Mouse (Mus musculus) liver, embryonic 12.5 days (tissue): ENCODE measurements at regions not wholly inside any gene's neighbourhood (a gene's known extent, or its start where the extent isn't known, plus 50 kb on each side); places are given as distances from the start of the nearest gene placed in this dataset.
A peak's percentile ranks its signal among the peaks of the same experiment; 100 is the strongest.

Experiments
- ATAC-seq: fragments of 200-750 bp; cut with Nextera tagmentation; 2 replicates; pipeline ENCODE4 v1.8.0; 2017; ENCODE audit warnings: moderate number of reproducible peaks, mild to moderate bottlenecking, moderate library complexity
- H3K27ac ChIP-seq: fragments of 300-500 bp; sonication (generic); 2 replicates; pipeline ENCODE4 v1.5.1; 2016; ENCODE audit warnings: mild to moderate bottlenecking
- H3K27me3 ChIP-seq: fragments of 300-500 bp; sonication (generic); replicated peaks from 2 replicates; pipeline ENCODE4 v1.6.1; 2016; ENCODE audit warnings: mild to moderate bottlenecking, moderate library complexity
- H3K36me3 ChIP-seq: fragments of 300-500 bp; sonication (generic); 2 replicates; pipeline ENCODE4 v1.6.1; 2016; ENCODE audit warnings: mild to moderate bottlenecking, moderate library complexity
- H3K4me1 ChIP-seq: fragments of 300-500 bp; sonication (generic); 2 replicates; pipeline ENCODE4 v1.6.1; 2016
- H3K4me2 ChIP-seq: fragments of 300-500 bp; sonication (generic); 2 replicates; pipeline ENCODE4 v1.6.1; 2016; ENCODE audit warnings: mild to moderate bottlenecking, moderate library complexity
- H3K4me3 ChIP-seq: fragments of 300-500 bp; sonication (generic); 2 replicates; pipeline ENCODE4 v1.5.1; 2016; ENCODE audit warnings: mild to moderate bottlenecking, moderate library complexity
- H3K9ac ChIP-seq: fragments of 300-500 bp; sonication (generic); 2 replicates; pipeline ENCODE4 v1.6.1; 2016; ENCODE audit warnings: mild to moderate bottlenecking, moderate library complexity
- H3K9me3 ChIP-seq: fragments of 300-500 bp; sonication (generic); replicated peaks from 2 replicates; pipeline ENCODE4 v1.6.1; 2016; ENCODE audit warnings: mild to moderate bottlenecking, moderate library complexity
- WGBS: fragments of 180-500 bp; shearing (Covaris S2); methylation state at CpG from one replicate; pipeline ENCODE4 v1.1.7; 2016; ENCODE audit not compliant: insufficient replicate concordance; 5-methylcytosine and 5-hydroxymethylcytosine counted together

GRCm38 (mm10) chr3:136439907-136440645 is 114.2 kb upstream of the Bank1 start:
- Histone ChIP-seq H3K4me2 (no peak overlapping the region), H3K27me3 (no peaks in the 10 kb centered on the region), H3K36me3 (no peaks in the 10 kb centered on the region), H3K27ac (no peak overlapping the region), H3K4me3 (no peak overlapping the region), H3K9me3 (no peaks in the 10 kb centered on the region), H3K9ac (no peak overlapping the region), H3K4me1 (no peaks in the 10 kb centered on the region)
- ATAC-seq = no peak
- 70% methylated on average over 7 of the region's 7 CpGs for WGBS

- no peak overlapping the region for H3K9ac ChIP-seq
- H3K27ac ChIP-seq = no peak overlapping the region
- no peak overlapping the region for H3K4me2 ChIP-seq
- H3K4me3 ChIP-seq = no peak overlapping the region
- no peaks in the 10 kb centered on the region for H3K27me3 ChIP-seq
- no peaks in the 10 kb centered on the region for H3K36me3 ChIP-seq
- 74% methylated on average over 5 of the region's 5 CpGs for WGBS
- no peak for ATAC-seq
- no peaks in the 10 kb centered on the region for H3K9me3 ChIP-seq
- H3K4me1 ChIP-seq = no peaks in the 10 kb centered on the region
Observed at GRCm38 (mm10) chr3:136439350-136439749, 113.5 kb upstream of the Bank1 start.

GRCm38 (mm10) chr3:136434407-136434806 is 108.5 kb upstream of the Bank1 start:
- no peak for ATAC-seq
- Histone ChIP-seq H3K4me1 (no peaks in the 10 kb centered on the region), H3K9me3 (no peaks in the 10 kb centered on the region), H3K9ac (no peak overlapping the region), H3K4me3 (no peak overlapping the region), H3K27ac (no peak overlapping the region), H3K4me2 (no peak overlapping the region), H3K36me3 (no peaks in the 10 kb centered on the region), H3K27me3 (no peaks in the 10 kb centered on the region)
- WGBS = 45% methylated on average over 5 of the region's 5 CpGs

GRCm38 (mm10) chr3:136432072-136432471 is 106.2 kb upstream of the Bank1 start:
- H3K27me3 ChIP-seq = no peaks in the 10 kb centered on the region
- H3K9me3 ChIP-seq = no peaks in the 10 kb centered on the region
- no peaks in the 10 kb centered on the region for H3K36me3 ChIP-seq
- H3K4me1 ChIP-seq = no peaks in the 10 kb centered on the region
- 66% methylated on average over 3 of the region's 3 CpGs for WGBS
- H3K4me2 ChIP-seq = no peak overlapping the region
- H3K27ac ChIP-seq = no peak overlapping the region
- no peak overlapping the region for H3K4me3 ChIP-seq
- H3K9ac ChIP-seq = no peak overlapping the region
- no peak for ATAC-seq

GRCm38 (mm10) chr3:136427427-136427826 is 101.6 kb upstream of the Bank1 start:
- Histone ChIP-seq H3K4me2 (no peak overlapping the region), H3K27me3 (no peaks in the 10 kb centered on the region), H3K4me1 (no peaks in the 10 kb centered on the region), H3K27ac (no peak overlapping the region), H3K4me3 (no peak overlapping the region), H3K36me3 (no peaks in the 10 kb centered on the region), H3K9me3 (no peaks in the 10 kb centered on the region), H3K9ac (no peak overlapping the region)
- ATAC-seq = no peak
- WGBS = 64% methylated on average over 2 of the region's 2 CpGs

- Histone ChIP-seq H3K27me3 (no peaks in the 10 kb centered on the region), H3K36me3 (no peaks in the 10 kb centered on the region), H3K9ac (no peak overlapping the region), H3K4me3 (no peak overlapping the region), H3K9me3 (no peaks in the 10 kb centered on the region), H3K4me2 (no peak overlapping the region), H3K4me1 (no peaks in the 10 kb centered on the region), H3K27ac (no peak overlapping the region)
- 30% methylated on average over 8 of the region's 8 CpGs for WGBS
- ATAC-seq = peak; percentile 49; the same call in 1 of the 2 replicates
Observed at GRCm38 (mm10) chr3:136426539-136427194, 100.8 kb upstream of the Bank1 start.

- no peaks in the 10 kb centered on the region for H3K27me3 ChIP-seq
- no peak overlapping the region for H3K27ac ChIP-seq
- no peak overlapping the region for H3K9ac ChIP-seq
- no peaks in the 10 kb centered on the region for H3K9me3 ChIP-seq
- no peaks in the 10 kb centered on the region for H3K36me3 ChIP-seq
- no peaks in the 10 kb centered on the region for H3K4me1 ChIP-seq
- WGBS = 46% methylated on average over 10 of the region's 10 CpGs
- no peak for ATAC-seq
- no peak overlapping the region for H3K4me2 ChIP-seq
- H3K4me3 ChIP-seq = no peak overlapping the region
Observed at GRCm38 (mm10) chr3:136421969-136422614, 96.2 kb upstream of the Bank1 start.

GRCm38 (mm10) chr3:136405606-136406005 is 79.7 kb upstream of the Bank1 start:
- no peaks in the 10 kb centered on the region for H3K9me3 ChIP-seq
- no peaks in the 10 kb centered on the region for H3K4me1 ChIP-seq
- no peak overlapping the region for H3K4me2 ChIP-seq
- H3K4me3 ChIP-seq = no peak overlapping the region
- no peak overlapping the region for H3K27ac ChIP-seq
- no peaks in the 10 kb centered on the region for H3K36me3 ChIP-seq
- no peaks in the 10 kb centered on the region for H3K27me3 ChIP-seq
- no peak for ATAC-seq
- H3K9ac ChIP-seq = no peak overlapping the region
- WGBS = 72% methylated on average over 8 of the region's 8 CpGs

- H3K36me3 ChIP-seq = no peaks in the 10 kb centered on the region
- no peaks in the 10 kb centered on the region for H3K4me1 ChIP-seq
- H3K27ac ChIP-seq = no peak overlapping the region
- WGBS = 61% methylated on average over 4 of the region's 4 CpGs
- no peaks in the 10 kb centered on the region for H3K9me3 ChIP-seq
- H3K4me3 ChIP-seq = no peak overlapping the region
- H3K4me2 ChIP-seq = no peak overlapping the region
- ATAC-seq = no peak
- H3K27me3 ChIP-seq = no peaks in the 10 kb centered on the region
- H3K9ac ChIP-seq = no peak overlapping the region
Observed at GRCm38 (mm10) chr3:136383282-136383681, 57.4 kb upstream of the Bank1 start.

GRCm38 (mm10) chr3:136380644-136381043 is 54.8 kb upstream of the Bank1 start:
- ATAC-seq = no peak
- 61% methylated on average over 7 of the region's 7 CpGs for WGBS

GRCm38 (mm10) chr3:136379741-136380398 is 54.0 kb upstream of the Bank1 start:
- H3K4me3 ChIP-seq = no peak overlapping the region
- ATAC-seq = no peak
- WGBS = 58% methylated on average over 6 of the region's 6 CpGs

More at GRCm38 (mm10) chr3:136380644-136381043, 54.8 kb upstream of the Bank1 start:
- Histone ChIP-seq H3K4me1 (no peaks in the 10 kb centered on the region), H3K27me3 (no peaks in the 10 kb centered on the region), H3K4me3 (no peak overlapping the region), H3K4me2 (no peak overlapping the region), H3K27ac (no peak overlapping the region), H3K9me3 (no peaks in the 10 kb centered on the region), H3K9ac (no peak overlapping the region), H3K36me3 (no peaks in the 10 kb centered on the region)

GRCm38 (mm10) chr3:136376893-136377292 is 51.0 kb upstream of the Bank1 start:
- H3K4me1 ChIP-seq = no peaks in the 10 kb centered on the region
- H3K27ac ChIP-seq = no peak overlapping the region
- no peak overlapping the region for H3K9ac ChIP-seq
- no peaks in the 10 kb centered on the region for H3K9me3 ChIP-seq
- 54% methylated on average over 4 of the region's 4 CpGs for WGBS
- no peaks in the 10 kb centered on the region for H3K36me3 ChIP-seq
- no peak for ATAC-seq
- no peaks in the 10 kb centered on the region for H3K27me3 ChIP-seq
- no peak overlapping the region for H3K4me2 ChIP-seq
- H3K4me3 ChIP-seq = no peak overlapping the region

More at GRCm38 (mm10) chr3:136379741-136380398, 54.0 kb upstream of the Bank1 start:
- no peaks in the 10 kb centered on the region for H3K27me3 ChIP-seq
- no peaks in the 10 kb centered on the region for H3K4me1 ChIP-seq
- H3K9ac ChIP-seq = no peak overlapping the region
- no peak overlapping the region for H3K27ac ChIP-seq
- no peaks in the 10 kb centered on the region for H3K9me3 ChIP-seq
- no peaks in the 10 kb centered on the region for H3K36me3 ChIP-seq
- no peak overlapping the region for H3K4me2 ChIP-seq
